Mouse (Mus musculus) G1E (cell line): ENCODE measurements at regions not wholly inside any gene's neighbourhood (a gene's known extent, or its start where the extent isn't known, plus 50 kb on each side); places are given as distances from the start of the nearest gene placed in this dataset.

Experiments
- CTCF ChIP-seq: IDR thresholded peaks from 2 replicates; pipeline ENCODE4 v1.5.1; 2012; ENCODE audit warnings: low read depth, low read length, inconsistent platforms, mixed read lengths
- POLR2AphosphoS5 ChIP-seq: IDR thresholded peaks from 2 replicates; pipeline ENCODE4 v1.6.1; 2012; ENCODE audit warnings: low read depth, low read length, inconsistent platforms; ENCODE audit not compliant: insufficient replicate concordance

- TF ChIP-seq POLR2AphosphoS5 (no peak), CTCF (no peak)
These were observed 76.0 kb upstream of the 1700066M21Rik start for GRCm38 (mm10) chr1:57301260-57301979.
